In genomic region chr11:105508660-105509038, GRCm38 (mm10) we compare ENCODE assay signal across 12 mouse cellular contexts. TPM values are rescaled to one million over a fixed set of nuclear protein-coding genes. Genes with fewer than 3 reads are reported as not detected.
A peak's percentile ranks its signal among the peaks of the same experiment; 100 is the strongest.
DNase-seq lines count a peak whose midpoint lies in the region; ATAC-seq and TF ChIP-seq lines count a peak whose summit lies in the region.
"Had no signal": no experiment of that assay in that cellular context is flagged by ENCODE, and none has a peak within 500 bp of the region (broad histone marks: within the 10 kb centered on the region; RNA-seq: fewer than 3 reads in every experiment).

No protein-coding gene starts in this region.

- H3K4me3 ChIP-seq in left cerebral cortex, adult 2 months, result no peak overlapping the region
- H3K4me3 ChIP-seq in forebrain, embryonic 15.5 days, result no peak overlapping the region
- H3K4me3 ChIP-seq in limb, embryonic 13.5 days, result no peak overlapping the region
- H3K4me3 ChIP-seq in olfactory bulb, adult 2 months (ENCODE audit: insufficient read depth, low read depth, low read length), result no peak overlapping the region

- no peak for TF ChIP-seq POLR2A in olfactory bulb, adult 2 months (IDR thresholded peaks at IDR 0.05; ENCODE audit: insufficient read depth, low read depth, low read length)

- DNase-seq in left cerebral cortex, adult 2 months (ENCODE audit: extremely low spot score in 1 of 2, low spot score in 2 of 2), result no peak
- no peak for DNase-seq in left cerebral cortex, postnatal 10 days (ENCODE audit: extremely low spot score in 1 of 2, low spot score in 2 of 2)
- DNase-seq in lung, postnatal 10 days, result no peak
- no peak for DNase-seq in layer of hippocampus, postnatal 10 days (ENCODE audit: low spot score in 2 of 2)
- DNase-seq in thymus, postnatal 0 days (ENCODE audit: low spot score), result no peak
- DNase-seq: cerebellum, postnatal 36 days; kidney, postnatal 36 days had no signal

- H3K36me3 ChIP-seq in forebrain, embryonic 15.5 days, result no peaks in the 10 kb centered on the region
- H3K36me3 ChIP-seq in limb, embryonic 13.5 days, result no peaks in the 10 kb centered on the region

- peak; percentile 45 for ATAC-seq in forebrain, embryonic 15.5 days (replicated peaks)
- peak; percentile 16; the same call in 1 of the 2 replicates for ATAC-seq in limb, embryonic 13.5 days (ENCODE audit: low FRiP score, low read depth)

- 47% methylated on average over 7 of the region's 7 CpGs for WGBS in forebrain, embryonic 15.5 days
- WGBS in limb, embryonic 13.5 days, result 77% methylated on average over 7 of the region's 7 CpGs
- WGBS in olfactory bulb, adult 2 months, result 59% methylated on average over 7 of the region's 7 CpGs

- 0 out of 2 replicates have a peak overlapping the region, but pooled peaks have one; percentile 1 for H3K9ac ChIP-seq in forebrain, embryonic 15.5 days (replicated peaks)
- no peak overlapping the region for H3K9ac ChIP-seq in limb, embryonic 13.5 days

- no peaks in the 10 kb centered on the region for H3K27me3 ChIP-seq in forebrain, embryonic 15.5 days
- H3K27me3 ChIP-seq in limb, embryonic 13.5 days, result no peaks in the 10 kb centered on the region
- H3K27me3 ChIP-seq: CH12.LX had no signal

- intact Hi-C loops in left cerebral cortex, adult 2 months (cut with DNase I), result loop anchor here (1.0 kb wide), 1 partner anchor 81 kb away; the partner anchor contains the start of gene Tanc2
- intact Hi-C loops in left cerebral cortex, postnatal 10 days (cut with DNase I), result no loop called here

- no peaks in the 10 kb centered on the region for H3K9me3 ChIP-seq in forebrain, embryonic 15.5 days
- H3K9me3 ChIP-seq in limb, embryonic 13.5 days, result no peaks in the 10 kb centered on the region

- H3K4me1 ChIP-seq in forebrain, embryonic 15.5 days, result peaks cover 35% of the 10 kb centered on the region
- peaks cover 35% of the 10 kb centered on the region for H3K4me1 ChIP-seq in limb, embryonic 13.5 days
- H3K4me1 ChIP-seq in olfactory bulb, adult 2 months (ENCODE audit: control insufficient read depth, insufficient read depth, low read length), result peaks cover 20% of the 10 kb centered on the region

- H3K27ac ChIP-seq in left cerebral cortex, adult 2 months, result peak overlapping the region; percentile 85
- peak overlapping the region; percentile 94 for H3K27ac ChIP-seq in forebrain, embryonic 15.5 days (replicated peaks)
- no peak overlapping the region for H3K27ac ChIP-seq in limb, embryonic 13.5 days
- H3K27ac ChIP-seq in olfactory bulb, adult 2 months (ENCODE audit: insufficient read depth, low read depth, low read length), result peak overlapping the region; percentile 91

- no peak for TF ChIP-seq CTCF in left cerebral cortex, adult 2 months (IDR thresholded peaks at IDR 0.05)
- TF ChIP-seq CTCF in olfactory bulb, adult 2 months (IDR thresholded peaks at IDR 0.05; ENCODE audit: insufficient read depth, low read depth, low read length), result no peak

- H3K4me2 ChIP-seq in forebrain, embryonic 15.5 days (replicated peaks), result peak overlapping the region; percentile 32
- H3K4me2 ChIP-seq in limb, embryonic 13.5 days (replicated peaks), result no peak overlapping the region

RNA-seq across cellular contexts. Expression of gene March10, which starts 52.1 kb away (rescaled TPM):
- total RNA-seq in left cerebral cortex, adult 2 months (2021), result 1 to 10 TPM; 2.0 to 3.8 TPM
- total RNA-seq in left cerebral cortex, postnatal 10 days (2021), result 1 to 10 TPM in 1 of 2 experiments, under 1 TPM in 1; 0.97 to 1.8 TPM
- 0.34 and 0.50 TPM in 2 replicates for polyA plus RNA-seq in forebrain, embryonic 15.5 days (2015; fragmentation: Nextera tagmentation; extraction: Ambion mirVana)
- polyA plus RNA-seq in limb, embryonic 13.5 days (2015; fragmentation: Nextera tagmentation; extraction: Ambion mirVana), result 0.09 TPM in 1 of 2 replicates, not detected in the other
- not detected in 2 replicates for polyA plus RNA-seq in olfactory bulb, adult 2 months (2012; ENCODE audit: insufficient read depth, insufficient read length, low replicate concordance, missing spikeins)
- 1 to 10 TPM in 1 of 2 experiments, under 1 TPM in 1; 0.31 to 1.0 TPM for total RNA-seq in layer of hippocampus, postnatal 10 days (2021)
- not detected in 2 replicates for polyA plus RNA-seq in thymus, postnatal 0 days (2015; fragmentation: Nextera tagmentation; extraction: Ambion mirVana)
- total RNA-seq: CH12.LX had no signal
- polyA plus RNA-seq: small intestine, adult 2 months had no signal
